Mouse (Mus musculus): ENCODE data around the gene Rasa1.

- TF ChIP-seq EP300 (optimal IDR thresholded peaks at IDR 0.05): no peak
- TF ChIP-seq CTCF (IDR thresholded peaks at IDR 0.05; ENCODE audit: low read depth): no peak
Measured at GRCm38 (mm10) chr13:85273788-85274187, 15.1 kb downstream of the Rasa1 start.
